9 mouse cellular contexts compared by ENCODE assay signal in genomic region chr3:154663545-154663944, GRCm38 (mm10). TPM values are rescaled to one million over a fixed set of nuclear protein-coding genes. Genes with fewer than 3 reads are reported as not detected.
DNase-seq lines count a peak whose midpoint lies in the region; ATAC-seq lines count a peak whose summit lies in the region.
"Had no signal": no experiment of that assay in that cellular context is flagged by ENCODE, and none has a peak within 500 bp of the region (broad histone marks: within the 10 kb centered on the region; RNA-seq: fewer than 3 reads in every experiment).

Erich3 (plus strand) TSS chr3:154663859.

- peak within 1 kb of the TSS; percentile 86 for H3K4me2 ChIP-seq in heart, embryonic 11.5 days
- peak within 1 kb of the TSS; percentile 62 for H3K4me2 ChIP-seq in limb, embryonic 12.5 days

- H3K36me3 ChIP-seq in heart, embryonic 11.5 days (ENCODE audit: control insufficient read depth, insufficient read depth, low read length): no peaks in the 10 kb centered on the region
- H3K36me3 ChIP-seq in limb, embryonic 12.5 days: no peaks in the 10 kb centered on the region

- no peak within 1 kb of the TSS for H3K27ac ChIP-seq in heart, embryonic 11.5 days (ENCODE audit: low read depth, low read length)
- H3K27ac ChIP-seq in limb, embryonic 12.5 days: no peak within 1 kb of the TSS
- H3K27ac ChIP-seq: macrophage had no signal

- H3K9ac ChIP-seq in heart, embryonic 11.5 days (ENCODE audit: low read depth, low read length): peak within 1 kb of the TSS; percentile 34; the same call in 1 of the 2 replicates
- H3K9ac ChIP-seq in limb, embryonic 12.5 days (replicated peaks): 0 out of 2 replicates have a peak within 1 kb of the TSS, but pooled peaks have one; percentile 37

- DNase-seq in heart, adult 11 months: no peak
- peak; percentile 15 for DNase-seq in right cerebral cortex, adult 18-20 months
- DNase-seq in right cerebral cortex, postnatal 10 days (ENCODE audit: low spot score in 2 of 2): no peak
- DNase-seq in thymus, postnatal 14 days: peak; percentile 32
- no peak for DNase-seq in ovary, postnatal 36 days (ENCODE audit: low spot score)

- ATAC-seq in heart, embryonic 11.5 days (replicated peaks; ENCODE audit: insufficient number of reproducible peaks, low FRiP score, low TSS enrichment): no peak
- no peak for ATAC-seq in limb, embryonic 12.5 days (ENCODE audit: insufficient number of reproducible peaks, insufficient read depth, low FRiP score, low TSS enrichment, low read depth)
- no peak for ATAC-seq in monocyte, adult 5-6 weeks (replicated peaks; ENCODE audit: insufficient number of reproducible peaks, low FRiP score, low TSS enrichment, poor library complexity, severe bottlenecking)

- H3K4me3 ChIP-seq in heart, embryonic 11.5 days (ENCODE audit: low read depth, low read length): peak within 1 kb of the TSS; percentile 49
- peak within 1 kb of the TSS; percentile 34 for H3K4me3 ChIP-seq in limb, embryonic 12.5 days (replicated peaks)

- 29% methylated on average over 7 of the region's 7 CpGs for WGBS in heart, embryonic 11.5 days (ENCODE audit: insufficient replicate concordance)
- WGBS in limb, embryonic 12.5 days: 31% methylated on average over 7 of the region's 7 CpGs

- H3K9me3 ChIP-seq in heart, embryonic 11.5 days (replicated peaks; ENCODE audit: control insufficient read depth, low read length): no peaks in the 10 kb centered on the region
- no peaks in the 10 kb centered on the region for H3K9me3 ChIP-seq in limb, embryonic 12.5 days

- peaks cover 38% of the 10 kb centered on the region for H3K27me3 ChIP-seq in heart, embryonic 11.5 days (ENCODE audit: control insufficient read depth, insufficient read depth, low read length)
- H3K27me3 ChIP-seq in limb, embryonic 12.5 days: peaks cover 40% of the 10 kb centered on the region

- H3K4me1 ChIP-seq in heart, embryonic 11.5 days (ENCODE audit: control insufficient read depth, insufficient read depth, low read length): peaks cover 2% of the 10 kb centered on the region; the same call in 1 of the 2 replicates
- H3K4me1 ChIP-seq in limb, embryonic 12.5 days (replicated peaks): peaks cover 18% of the 10 kb centered on the region

RNA-seq across cellular contexts. Expression of gene Erich3, which starts in this region (rescaled TPM):
- 0.10 and 0.21 TPM in 2 replicates for polyA plus RNA-seq in heart, embryonic 11.5 days (2014; fragmentation: Nextera tagmentation; extraction: Ambion mirVana)
- 0.15 TPM in 2 replicates for polyA plus RNA-seq in limb, embryonic 12.5 days (2016; fragmentation: Nextera tagmentation; extraction: Ambion mirVana)
- total RNA-seq in monocyte, adult 5-6 weeks (2017): not detected in 3 replicates
- polyA plus RNA-seq: macrophage had no signal

Comparison
In these comparisons a context has a peak if more than half of its experiments do, and no peak if none do; other contexts are left out.
1. DNase-seq: peak in right cerebral cortex, adult 18-20 months (single experiment) and thymus, postnatal 14 days (single experiment); none in heart, adult 11 months (single experiment), right cerebral cortex, postnatal 10 days (0 of 2) and ovary, postnatal 36 days (single experiment).